Mouse (Mus musculus) left cerebral cortex, adult 9 months (tissue): ENCODE results near the gene Cux2.

Experiments
- DNase-seq, 2 experiments: peaks; one replicate each; pipeline ENCODE4 v3.0.0; 2022; ENCODE audit warnings: low spot score in 2 of 2

The Cux2 gene

DNA sequence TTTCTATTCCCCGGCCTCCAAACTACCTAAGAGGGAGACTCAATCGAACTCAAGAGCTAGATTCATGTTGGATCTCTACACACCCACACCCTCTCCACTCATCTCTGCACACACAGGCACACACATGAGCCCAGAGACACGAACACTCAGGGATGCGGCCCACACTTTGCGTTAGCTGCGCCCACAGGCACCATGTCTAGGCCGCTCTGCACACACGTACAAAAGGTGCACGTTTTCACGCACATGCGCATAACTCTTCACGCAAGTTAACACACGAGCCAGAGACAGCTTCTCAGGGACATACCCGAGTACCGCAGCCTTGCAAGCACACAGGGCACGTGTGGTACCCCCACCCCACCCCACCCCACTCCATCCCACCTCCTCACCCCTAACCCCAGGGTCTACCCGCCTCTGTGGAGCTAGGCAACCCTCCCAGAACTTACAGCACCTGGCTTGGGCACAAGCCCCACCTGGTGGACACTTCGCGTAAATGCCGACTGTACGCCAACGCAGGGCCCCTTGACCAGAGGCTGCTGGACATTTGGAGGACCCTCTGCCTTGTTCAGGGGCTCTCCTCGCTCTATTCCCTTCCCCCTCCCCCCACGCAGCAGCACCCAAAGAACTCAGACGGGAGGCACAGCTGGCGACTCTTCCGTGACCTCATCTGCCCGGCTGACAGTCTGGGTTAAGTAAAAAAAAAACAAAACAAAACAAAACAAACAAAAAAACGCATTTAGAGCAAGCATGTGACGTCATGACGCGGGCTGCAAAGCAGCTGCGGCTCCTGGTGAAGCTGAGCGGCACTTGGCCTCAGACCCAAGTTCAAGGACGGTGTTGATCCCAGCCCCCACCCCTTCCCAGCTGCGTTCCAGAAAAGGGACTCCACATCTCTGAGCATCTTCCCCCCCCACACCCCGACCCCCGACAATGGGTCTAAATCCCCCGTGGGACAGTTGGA is 9.4 kb upstream of the Cux2 start:
- no peak for DNase-seq

- no peak for DNase-seq
Observed at GRCm38 (mm10) chr5:122057622-122058021, 7.7 kb upstream of the Cux2 start.

DNA sequence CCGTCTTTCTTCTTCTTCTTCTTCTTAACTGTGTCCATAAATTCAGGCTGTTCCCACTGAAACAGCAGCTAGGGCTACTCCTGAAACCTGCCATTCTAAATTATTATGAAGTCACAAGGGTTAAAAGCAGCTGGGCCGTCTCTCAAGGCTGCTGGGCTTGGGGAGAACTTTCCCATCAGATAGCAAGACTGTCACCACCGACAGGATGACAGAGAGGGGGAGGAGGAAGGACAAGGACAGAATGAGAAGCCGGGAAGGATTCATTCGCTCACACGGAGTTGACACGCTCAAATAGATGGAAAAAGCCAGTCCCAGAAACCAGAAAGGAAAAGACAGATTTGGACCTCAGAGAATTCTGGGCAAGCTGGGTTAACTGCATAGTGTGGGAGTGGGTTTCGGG is 6.7 kb upstream of the Cux2 start:
- DNase-seq = no peak

DNA sequence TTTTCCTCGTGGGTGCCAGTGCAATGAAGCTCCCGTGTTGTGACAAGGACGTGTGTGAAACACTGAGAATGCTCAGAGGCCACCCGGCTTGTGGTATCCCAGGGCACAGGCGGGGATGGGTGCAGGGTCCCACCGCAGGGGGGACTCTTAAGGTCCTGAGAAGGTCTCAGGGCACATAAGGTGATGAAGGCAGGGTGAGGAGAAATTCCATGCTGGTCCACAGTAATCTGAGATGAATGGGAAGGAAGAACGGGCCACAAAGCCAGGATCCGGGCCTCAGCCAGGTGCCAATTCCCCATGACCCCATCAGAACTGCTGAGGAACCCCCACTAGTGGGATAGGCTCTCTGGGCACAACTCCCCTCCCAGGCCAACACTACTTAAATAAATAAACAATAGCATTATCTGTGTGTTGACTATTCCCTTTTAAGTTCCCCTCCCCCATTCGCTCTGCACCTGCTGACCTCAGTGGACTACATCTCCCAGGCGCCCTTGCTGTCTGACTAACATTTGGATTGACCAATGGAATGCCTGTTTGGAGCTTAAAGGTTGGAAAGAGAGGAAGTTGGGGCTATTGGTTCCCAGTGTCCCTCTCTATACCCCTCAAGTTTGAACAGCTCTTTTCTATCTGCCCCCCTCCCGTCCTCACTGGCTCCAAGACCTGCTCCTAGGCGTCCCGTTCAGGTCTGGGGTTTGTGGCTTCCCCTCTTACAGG is 4.4 kb upstream of the Cux2 start:
- peak in 1 of 2 experiments; percentile 60 for DNase-seq

DNA sequence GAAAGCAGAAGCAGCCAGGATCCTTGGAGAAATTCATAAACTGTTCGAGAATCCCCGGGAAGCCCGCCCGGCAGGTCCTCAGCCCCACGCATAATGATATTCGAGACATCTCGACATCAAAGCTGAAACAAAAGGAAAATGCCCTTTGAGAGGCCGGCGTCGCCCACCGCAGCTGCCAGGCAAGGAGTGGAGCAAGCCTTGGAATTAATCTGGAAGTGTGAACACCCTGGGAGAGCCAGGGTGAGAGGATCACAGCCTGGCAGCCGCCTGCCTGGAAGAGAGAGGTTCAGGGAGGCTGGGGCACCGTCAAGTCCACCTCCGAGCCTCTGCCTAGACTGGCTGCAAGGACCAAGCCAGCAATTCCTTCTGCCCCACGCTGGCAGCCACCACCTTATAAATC is 3.7 kb upstream of the Cux2 start:
- no peak for DNase-seq

DNA sequence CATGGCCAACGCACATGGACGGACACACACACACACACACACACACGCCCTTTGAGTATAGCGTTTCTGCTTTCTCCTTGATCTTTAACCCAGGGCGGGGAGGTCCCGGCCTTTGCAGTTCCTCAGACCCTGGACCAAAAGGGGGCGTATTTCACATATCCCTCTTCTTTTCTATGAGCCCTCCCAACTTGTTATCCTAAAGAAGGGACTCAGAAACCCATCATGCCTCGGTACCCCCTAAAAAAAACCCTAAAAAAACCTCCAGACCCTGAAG is 867 bp upstream of the Cux2 start:
- DNase-seq = no peak

DNA sequence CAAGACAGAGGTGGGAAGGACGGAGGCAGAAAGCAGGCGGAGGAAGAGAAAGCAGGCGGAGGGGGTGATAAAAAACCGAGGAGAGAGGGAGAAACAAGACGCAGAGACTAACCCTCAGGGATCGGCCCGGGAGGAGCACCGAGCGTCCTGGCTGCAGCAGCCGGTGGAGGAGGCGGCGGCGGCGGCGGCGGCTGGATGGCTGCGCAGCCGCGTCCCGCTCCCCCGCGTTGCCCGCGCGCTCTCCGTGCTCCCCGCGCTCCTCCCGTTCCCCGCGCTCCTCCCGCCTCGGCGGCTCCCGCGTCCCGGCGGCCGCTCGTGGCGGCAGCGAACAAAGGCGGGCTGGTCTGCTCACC is 262 bp downstream of the Cux2 start:
- DNase-seq = no peak

- DNase-seq = no peak
Observed at GRCm38 (mm10) chr5:122048686-122049663, 927 bp downstream of the Cux2 start.

DNA sequence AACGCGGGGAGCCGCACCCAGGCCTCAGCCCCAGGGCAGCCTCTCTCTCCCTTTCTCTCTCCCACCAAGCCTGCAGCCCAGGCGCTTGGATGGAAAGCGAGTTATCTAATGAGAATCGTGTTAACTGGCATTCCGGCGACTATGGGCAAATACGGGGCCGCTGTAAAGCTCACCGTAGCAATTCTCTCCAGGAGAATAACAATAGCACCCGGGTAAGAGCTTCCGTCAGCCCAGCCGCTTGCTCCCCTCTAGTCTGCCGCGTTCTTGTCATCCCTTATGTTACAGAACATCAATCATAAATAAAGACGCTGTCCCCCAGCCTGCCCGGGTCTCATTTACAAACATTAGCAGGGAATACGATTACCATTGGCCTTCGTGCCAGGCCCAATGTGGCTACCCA is 1.6 kb downstream of the Cux2 start:
- no peak for DNase-seq

DNA sequence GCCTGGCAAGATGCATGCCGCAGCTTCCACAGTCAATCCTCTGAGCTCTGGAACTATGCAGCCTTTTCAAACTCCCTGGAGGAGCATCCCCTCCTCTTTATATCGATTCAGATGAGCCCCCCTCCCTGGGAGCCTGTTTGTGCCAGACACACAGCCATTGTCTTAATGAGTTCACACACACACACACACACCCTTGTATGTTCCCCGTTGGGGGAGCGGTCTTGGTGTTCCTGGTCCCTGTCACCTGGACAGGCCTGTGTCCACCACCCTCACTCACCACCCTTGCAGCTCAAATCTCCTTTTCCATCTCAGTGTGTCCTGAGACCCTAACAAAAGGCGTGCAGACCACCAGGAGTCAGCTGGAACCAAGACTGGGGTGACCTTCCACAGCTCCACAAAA is 2.1 kb downstream of the Cux2 start:
- DNase-seq = no peak

DNA sequence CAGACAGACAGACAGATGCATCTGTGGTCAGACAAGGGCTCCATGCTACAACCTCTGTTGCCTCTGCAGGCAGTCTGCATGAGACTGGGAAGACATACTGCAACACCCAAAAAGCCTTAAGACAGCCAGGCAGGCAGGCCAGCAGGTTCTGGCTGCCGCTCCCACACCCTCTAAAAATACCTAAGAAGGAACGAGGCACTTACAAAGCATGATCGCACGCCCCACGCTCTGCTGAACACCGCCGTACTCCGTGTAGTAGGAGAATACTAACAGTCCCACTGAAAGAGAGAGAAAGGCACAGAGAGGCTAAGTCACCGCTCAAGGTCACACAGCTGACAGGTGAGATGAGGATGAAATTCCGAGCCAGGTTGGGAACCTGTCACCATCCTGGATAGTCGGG is 6.3 kb downstream of the Cux2 start:
- DNase-seq = peak; percentile 51 to 73

DNA sequence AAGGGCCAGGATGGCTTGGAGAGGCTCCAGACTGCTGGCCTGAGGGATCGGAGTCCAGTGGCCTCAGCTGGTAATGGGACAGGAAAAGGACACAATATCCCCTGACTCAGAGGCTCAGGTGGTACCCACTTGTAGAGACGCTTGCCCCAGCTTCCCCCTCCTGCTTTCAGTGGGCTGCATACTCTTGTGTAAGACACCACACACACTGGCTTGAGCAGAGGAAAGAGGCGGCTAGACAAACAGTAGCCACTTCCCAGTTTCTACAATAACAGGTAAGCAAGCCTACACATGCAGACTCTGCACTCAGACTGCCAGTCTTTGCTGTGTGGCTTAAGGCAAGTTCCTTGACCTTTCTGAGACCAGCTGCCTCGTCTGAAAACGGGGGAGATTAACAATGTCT is 14.6 kb downstream of the Cux2 start:
- no peak for DNase-seq

DNA sequence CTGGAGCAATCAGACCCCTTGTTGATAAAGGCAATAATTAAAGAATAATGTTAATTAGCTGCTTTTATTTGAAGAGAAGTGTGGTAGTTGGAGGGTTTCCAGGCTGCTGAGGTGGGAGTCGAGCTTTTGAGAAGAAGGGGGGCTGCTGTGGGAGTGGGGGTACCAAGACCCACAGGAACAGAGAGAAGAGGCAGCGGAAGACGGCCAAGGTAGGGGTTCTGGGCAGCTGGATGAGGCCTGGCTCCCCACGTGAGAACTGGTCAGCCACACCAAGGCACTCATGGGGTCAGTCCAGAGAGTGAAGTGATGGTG is 16.8 kb downstream of the Cux2 start:
- DNase-seq = no peak

DNA sequence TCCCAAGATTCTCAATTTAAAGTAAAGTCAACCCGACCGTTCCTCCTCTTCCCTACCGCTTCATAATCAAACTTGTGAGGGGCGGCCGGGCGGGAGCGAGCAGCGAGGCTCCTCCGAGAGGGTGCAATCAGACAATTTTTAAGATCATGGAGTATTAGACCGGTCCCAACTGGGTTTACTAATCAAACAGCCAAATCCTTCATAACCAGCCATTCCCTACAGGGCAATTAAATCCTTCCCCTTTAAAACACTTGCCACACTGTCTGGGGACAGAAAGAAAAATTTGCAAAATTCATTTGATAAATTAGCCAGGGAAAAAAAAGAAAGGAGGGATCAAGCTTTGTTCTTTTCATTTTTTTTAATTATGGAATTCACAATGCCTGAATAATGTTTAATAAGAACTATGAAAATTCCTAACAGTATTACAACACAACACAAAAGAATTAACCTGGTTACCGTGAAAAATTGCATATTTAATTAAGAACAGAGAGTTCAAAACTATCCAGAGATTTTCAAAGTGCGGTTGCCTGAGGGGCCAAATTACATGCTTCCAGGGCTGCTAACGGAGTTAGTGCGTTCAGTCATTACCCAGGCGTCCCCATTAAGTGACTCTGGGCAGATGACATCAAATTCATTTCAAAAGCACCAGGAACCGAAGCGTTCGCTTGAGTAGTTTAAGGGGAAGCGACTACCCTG is 17.3 kb downstream of the Cux2 start:
- no peak for DNase-seq

DNA sequence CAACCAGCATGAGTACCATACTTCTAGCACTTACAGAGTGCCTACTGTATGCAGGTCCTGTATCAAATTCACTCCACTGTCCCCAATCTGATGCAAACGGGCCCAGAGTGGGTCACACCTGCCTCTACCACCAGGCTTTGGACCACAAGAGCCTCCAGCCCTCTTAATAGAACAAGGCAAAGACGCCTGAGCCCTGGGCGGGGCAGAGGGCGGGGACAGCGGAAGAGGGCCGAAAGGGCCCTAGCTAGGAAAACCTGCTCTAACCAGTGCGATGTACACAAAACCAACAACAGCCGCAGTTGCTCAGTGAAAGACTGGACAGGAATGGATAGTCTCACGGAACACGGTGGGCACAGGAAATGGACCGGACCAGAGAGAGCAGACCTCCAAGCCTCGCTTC is 18.8 kb downstream of the Cux2 start:
- no peak for DNase-seq

DNA sequence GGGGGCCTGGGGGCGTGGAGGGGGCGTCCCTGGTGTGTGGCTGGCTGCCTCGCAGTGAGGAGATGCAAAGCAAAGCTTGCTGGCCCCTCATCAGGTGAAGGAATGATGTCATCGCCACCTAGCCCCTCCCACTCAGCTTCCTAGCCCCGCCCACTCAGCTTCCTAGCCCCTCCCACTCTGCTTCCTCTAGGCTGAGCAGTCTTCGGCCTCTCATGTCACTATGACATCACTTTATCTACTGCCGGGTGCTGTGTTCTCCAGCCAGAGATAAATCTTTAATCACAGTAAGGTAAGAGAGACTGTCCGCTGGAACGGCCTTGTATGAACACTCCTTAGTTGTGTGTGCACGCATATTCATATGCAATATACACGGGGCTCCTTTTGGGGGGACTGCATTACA is 19.3 kb downstream of the Cux2 start:
- DNase-seq = no peak

GRCm38 (mm10) chr5:122026771-122027170 is 23.1 kb downstream of the Cux2 start:
- DNase-seq = no peak

- DNase-seq = no peak
Observed at GRCm38 (mm10) chr5:122026284-122026683, 23.6 kb downstream of the Cux2 start.

DNA sequence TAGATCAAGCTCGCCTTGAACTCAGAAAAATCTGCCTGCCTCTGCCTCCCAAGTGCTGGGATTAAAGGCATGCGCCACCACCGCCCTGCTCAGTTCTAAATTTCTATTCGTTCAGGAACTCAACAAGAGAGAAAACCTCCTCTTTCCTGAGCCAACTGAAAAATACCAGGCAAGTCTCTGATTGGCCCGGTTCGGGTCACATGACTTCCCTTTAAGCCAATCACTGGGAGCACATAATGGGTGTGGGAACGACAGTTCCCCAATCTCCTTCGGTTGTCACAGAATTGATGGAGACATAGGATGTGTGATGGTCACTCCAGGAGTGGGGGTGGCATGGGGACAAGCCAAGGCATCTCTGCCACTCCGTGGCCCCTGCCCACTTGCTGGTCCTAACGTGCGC is 24.8 kb downstream of the Cux2 start:
- DNase-seq = no peak

- DNase-seq = no peak
Observed at GRCm38 (mm10) chr5:122019288-122019687, 30.6 kb downstream of the Cux2 start.

- DNase-seq = no peak
Observed at GRCm38 (mm10) chr5:122017778-122018177, 32.1 kb downstream of the Cux2 start.

- no peak for DNase-seq
Observed at GRCm38 (mm10) chr5:122017269-122017668, 32.6 kb downstream of the Cux2 start.
